Mouse (Mus musculus) limb, embryonic 10.5 days (tissue): Measurements from ENCODE around the gene Coq3. TPM values are rescaled to one million over a fixed set of nuclear protein-coding genes. Genes with fewer than 3 reads are reported as not detected.
A peak's percentile ranks its signal among the peaks of the same experiment; 100 is the strongest.

ENCODE experiments used
- DNase-seq: peaks from one replicate; pipeline ENCODE4 v3.0.0-alpha.2; 2017; ENCODE audit warnings: low spot score
- H3K27ac ChIP-seq: fragments of 300-500 bp; sonication (generic); 2 replicates; pipeline ENCODE4 v1.5.1; 2016; ENCODE audit warnings: mild to moderate bottlenecking
- H3K27me3 ChIP-seq: fragments of 300-500 bp; sonication (generic); 2 replicates; pipeline ENCODE4 v1.6.1; 2016; ENCODE audit warnings: low read depth, mild to moderate bottlenecking; ENCODE audit not compliant: poor library complexity, severe bottlenecking
- H3K36me3 ChIP-seq: fragments of 300-500 bp; sonication (generic); 2 replicates; pipeline ENCODE4 v1.6.1; 2016; ENCODE audit warnings: mild to moderate bottlenecking, moderate library complexity
- H3K4me1 ChIP-seq: fragments of 300-500 bp; sonication (generic); 2 replicates; pipeline ENCODE4 v1.6.1; 2016
- H3K4me3 ChIP-seq: fragments of 300-500 bp; sonication (generic); 2 replicates; pipeline ENCODE4 v1.5.1; 2016; ENCODE audit warnings: mild to moderate bottlenecking, moderate library complexity
- H3K9me3 ChIP-seq: fragments of 300-500 bp; sonication (generic); replicated peaks from 2 replicates; pipeline ENCODE4 v1.6.1; 2016; ENCODE audit warnings: mild to moderate bottlenecking
- WGBS: fragments of 180-500 bp; shearing (Covaris S2); methylation state at CpG from one replicate; pipeline ENCODE4 v1.1.7; 2016; 5-methylcytosine and 5-hydroxymethylcytosine counted together
- polyA plus RNA-seq: library from polyadenylated mRNA; unstranded; fragments of >200 nt; fragmentation: Nextera tagmentation; extraction: Ambion mirVana; gene quantifications from 2 replicates; pipeline ENCODE4 v1.2.1, GENCODE M21; 2016

Gene Coq3
- polyA plus RNA-seq, 1 experiment from 2014 or later = 15.2 TPM

DNA sequence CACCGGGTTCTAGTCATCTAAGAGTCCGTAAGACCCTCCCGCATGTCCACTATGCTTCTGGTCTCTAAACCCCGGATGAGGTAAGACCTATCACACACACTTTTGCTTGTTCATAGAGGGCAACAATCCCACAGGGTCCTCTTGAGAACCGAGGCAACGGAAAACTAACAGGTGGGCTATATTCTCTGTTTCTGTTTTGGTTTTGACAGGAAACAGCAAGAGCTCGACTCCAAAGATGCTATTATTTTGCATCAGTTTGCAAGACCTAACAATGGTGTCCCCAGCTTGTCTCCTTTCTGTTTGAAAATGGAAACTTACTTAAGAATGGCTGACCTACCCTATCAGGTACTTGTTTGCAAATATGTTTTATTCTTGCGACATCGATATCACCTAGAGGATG, 57.0 kb downstream of the Coq3 start:
- WGBS = 95% methylated on average over 9 of the region's 9 CpGs

GRCm38 (mm10) chr4:21937890-21938289, 58.4 kb downstream of the Coq3 start:
- H3K4me3 ChIP-seq = no peak overlapping the region
- DNase-seq = no peak
- no peaks in the 10 kb centered on the region for H3K9me3 ChIP-seq
- H3K27ac ChIP-seq = no peak overlapping the region
- WGBS = 84% methylated on average over 8 of the region's 8 CpGs
- peaks cover 3% of the 10 kb centered on the region; the same call in 1 of the 2 replicates for H3K4me1 ChIP-seq
- no peaks in the 10 kb centered on the region for H3K27me3 ChIP-seq
- H3K36me3 ChIP-seq = peaks cover 17% of the 10 kb centered on the region

More for the DNA sequence above, 57.0 kb downstream of the Coq3 start:
- H3K36me3 ChIP-seq = peaks cover 17% of the 10 kb centered on the region
- H3K27me3 ChIP-seq = no peaks in the 10 kb centered on the region
- no peak overlapping the region for H3K27ac ChIP-seq
- H3K4me3 ChIP-seq = no peak overlapping the region
- H3K4me1 ChIP-seq = peaks cover 10% of the 10 kb centered on the region
- no peak for DNase-seq
- H3K9me3 ChIP-seq = no peaks in the 10 kb centered on the region

- 90% methylated on average over 3 of the region's 3 CpGs for WGBS
- no peak for DNase-seq
- no peak overlapping the region for H3K4me3 ChIP-seq
- H3K36me3 ChIP-seq = peaks cover 18% of the 10 kb centered on the region
- H3K4me1 ChIP-seq = no peaks in the 10 kb centered on the region
- no peaks in the 10 kb centered on the region for H3K27me3 ChIP-seq
- no peak overlapping the region for H3K27ac ChIP-seq
- H3K9me3 ChIP-seq = no peaks in the 10 kb centered on the region
These were observed 65.2 kb downstream of the Coq3 start for GRCm38 (mm10) chr4:21944672-21945071.

DNA sequence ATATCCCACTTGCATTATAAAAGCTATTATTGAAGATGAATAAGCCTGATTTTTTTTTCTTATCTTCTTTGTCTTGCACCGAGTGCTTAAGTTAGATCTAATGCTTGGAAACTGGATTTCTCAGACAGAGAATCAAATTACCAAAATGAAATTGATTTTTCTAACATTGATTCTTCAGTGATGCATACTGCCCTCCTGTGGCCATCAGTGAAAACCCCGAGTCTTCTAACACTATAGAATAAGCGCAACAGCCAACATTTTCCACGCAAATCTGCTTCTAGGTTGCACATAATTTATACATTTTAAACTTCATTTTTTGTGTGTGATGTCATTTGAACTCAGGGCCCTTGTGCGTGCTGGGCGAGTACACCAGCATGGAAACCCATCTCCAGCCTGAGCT, 72.0 kb downstream of the Coq3 start:
- H3K27me3 ChIP-seq = no peaks in the 10 kb centered on the region
- no peaks in the 10 kb centered on the region for H3K4me1 ChIP-seq
- 58% methylated on average over 6 of the region's 6 CpGs for WGBS
- H3K36me3 ChIP-seq = peaks cover 30% of the 10 kb centered on the region
- no peaks in the 10 kb centered on the region for H3K9me3 ChIP-seq
- no peak overlapping the region for H3K4me3 ChIP-seq
- DNase-seq = peak; percentile 33
- no peak overlapping the region for H3K27ac ChIP-seq

GRCm38 (mm10) chr4:21952255-21952654, 72.8 kb downstream of the Coq3 start:
- no peak for DNase-seq
- H3K27ac ChIP-seq = no peak overlapping the region
- no peaks in the 10 kb centered on the region for H3K4me1 ChIP-seq
- H3K36me3 ChIP-seq = peaks cover 30% of the 10 kb centered on the region
- 76% methylated on average over 2 of the region's 2 CpGs for WGBS
- H3K27me3 ChIP-seq = no peaks in the 10 kb centered on the region
- no peaks in the 10 kb centered on the region for H3K9me3 ChIP-seq
- no peak overlapping the region for H3K4me3 ChIP-seq

- Histone ChIP-seq H3K36me3 (peaks cover 30% of the 10 kb centered on the region), H3K9me3 (no peaks in the 10 kb centered on the region), H3K27ac (no peak overlapping the region), H3K4me1 (no peaks in the 10 kb centered on the region), H3K4me3 (no peak overlapping the region), H3K27me3 (no peaks in the 10 kb centered on the region)
- WGBS = 61% methylated on average over 7 of the region's 7 CpGs
- DNase-seq = peak; percentile 63
These were observed 78.3 kb downstream of the Coq3 start for GRCm38 (mm10) chr4:21957570-21958321.

Other genes with a start within 250 kb of the Coq3 start
- not detected in 2 replicates for gene Prdm13, start 193.7 kb upstream of the Coq3 start, polyA plus RNA-seq
- 39.0 and 41.8 TPM in 2 replicates for gene Ccnc, start 152.0 kb upstream of the Coq3 start, polyA plus RNA-seq
- 9.1 and 12.4 TPM in 2 replicates for gene Usp45, start 112.5 kb upstream of the Coq3 start, polyA plus RNA-seq
- gene Tstd3, start 112.5 kb upstream of the Coq3 start, polyA plus RNA-seq = 14.5 and 15.3 TPM in 2 replicates
- gene Pnisr, start 32.1 kb upstream of the Coq3 start, polyA plus RNA-seq = 109 and 151 TPM in 2 replicates
- gene Faxc, start 51.7 kb downstream of the Coq3 start, polyA plus RNA-seq = 8.7 and 10.6 TPM in 2 replicates